Mouse (Mus musculus): ENCODE measurements around the gene Tbc1d22b. TPM values are rescaled to one million over a fixed set of nuclear protein-coding genes. Genes with fewer than 3 reads are reported as not detected.
"Not testable (repeated sequence)": the region's sequence is repeated elsewhere in the genome, so short reads cannot be mapped to it uniquely, and the experiment has no call there.

The Tbc1d22b gene
- total RNA-seq (2017), result 7.9 to 22.0 TPM (median 8.4 TPM) in 3 replicates

DNA sequence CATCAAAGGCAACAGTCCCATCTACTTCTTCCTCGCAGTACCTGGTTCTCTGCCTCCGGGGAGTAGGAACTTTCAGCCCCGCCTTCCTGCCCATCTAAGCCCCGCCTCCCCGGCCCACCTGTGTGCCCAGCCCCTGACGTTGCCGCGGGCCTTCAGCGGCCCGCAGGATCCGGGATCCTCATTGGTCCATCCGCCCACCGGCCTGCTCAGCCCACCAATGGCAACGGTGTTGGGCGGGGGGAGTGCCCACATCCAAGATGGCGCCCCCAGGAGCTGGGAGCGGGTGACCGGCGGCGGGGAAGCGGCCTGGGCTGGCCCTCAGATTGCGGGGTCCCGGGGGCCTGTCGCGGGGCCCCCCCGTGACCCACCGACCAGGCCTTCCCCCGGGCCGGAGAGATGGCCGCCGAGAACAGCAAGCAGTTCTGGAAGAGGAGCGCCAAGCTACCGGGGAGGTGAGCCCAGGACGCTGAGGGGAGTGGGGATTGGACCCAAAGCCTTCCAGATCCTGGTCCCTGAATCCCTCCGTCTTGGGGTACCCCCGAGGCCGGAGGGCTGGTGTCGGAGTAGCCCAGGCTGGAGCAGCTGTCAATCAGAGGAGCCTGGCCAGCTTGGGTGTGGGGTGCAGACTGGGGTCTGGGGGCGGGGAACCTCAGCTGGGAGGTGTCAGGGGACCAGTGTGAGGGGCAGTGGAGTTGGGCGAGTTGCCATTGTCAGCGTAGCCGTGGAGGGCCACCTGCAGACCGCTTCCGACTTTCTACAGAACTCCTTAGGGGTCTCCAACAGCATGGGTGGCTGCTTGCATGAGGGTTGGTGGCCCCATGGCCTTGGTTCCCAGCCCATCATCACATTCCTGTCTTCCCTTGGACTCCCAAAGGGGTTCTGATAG lies at the start of gene Tbc1d22b, which contains the start of gene Gm17657:
Gene Tbc1d22b, plus strand, starts transcription at position 243 of the 886 bp plus-strand sequence.
Gene Gm17657, minus strand, starts transcription at position 96 of the 886 bp plus-strand sequence.
- peak; percentile 93 for ATAC-seq (replicated peaks; ENCODE audit: insufficient number of reproducible peaks, low FRiP score, low TSS enrichment, poor library complexity, severe bottlenecking)

DNA sequence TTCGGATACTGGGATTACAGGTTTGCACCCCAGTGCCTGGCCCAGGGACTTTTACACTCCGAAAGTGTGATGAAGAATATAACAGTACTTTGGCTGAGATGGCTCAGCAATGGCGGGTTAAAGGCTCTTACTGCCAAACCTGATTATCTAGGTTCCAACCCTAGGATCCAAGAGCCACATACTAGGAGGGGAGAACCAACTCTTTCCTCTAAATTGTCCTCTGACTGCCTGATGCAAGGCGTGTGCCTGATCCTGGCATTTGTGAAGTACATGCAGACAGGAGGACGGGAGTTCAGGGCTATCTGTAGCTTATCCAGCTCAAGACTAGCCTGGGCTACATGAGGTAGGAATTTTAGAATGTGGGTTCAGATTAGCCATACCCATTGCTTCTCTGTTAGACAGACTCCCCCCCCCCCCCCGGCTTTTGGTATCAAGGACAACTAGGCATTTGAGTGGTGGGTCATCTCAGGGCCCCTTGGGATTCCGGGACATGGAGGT lies 49.3 kb upstream of the Tbc1d22b start:
- ATAC-seq (replicated peaks; ENCODE audit: insufficient number of reproducible peaks, low FRiP score, low TSS enrichment, poor library complexity, severe bottlenecking), result no peak

DNA sequence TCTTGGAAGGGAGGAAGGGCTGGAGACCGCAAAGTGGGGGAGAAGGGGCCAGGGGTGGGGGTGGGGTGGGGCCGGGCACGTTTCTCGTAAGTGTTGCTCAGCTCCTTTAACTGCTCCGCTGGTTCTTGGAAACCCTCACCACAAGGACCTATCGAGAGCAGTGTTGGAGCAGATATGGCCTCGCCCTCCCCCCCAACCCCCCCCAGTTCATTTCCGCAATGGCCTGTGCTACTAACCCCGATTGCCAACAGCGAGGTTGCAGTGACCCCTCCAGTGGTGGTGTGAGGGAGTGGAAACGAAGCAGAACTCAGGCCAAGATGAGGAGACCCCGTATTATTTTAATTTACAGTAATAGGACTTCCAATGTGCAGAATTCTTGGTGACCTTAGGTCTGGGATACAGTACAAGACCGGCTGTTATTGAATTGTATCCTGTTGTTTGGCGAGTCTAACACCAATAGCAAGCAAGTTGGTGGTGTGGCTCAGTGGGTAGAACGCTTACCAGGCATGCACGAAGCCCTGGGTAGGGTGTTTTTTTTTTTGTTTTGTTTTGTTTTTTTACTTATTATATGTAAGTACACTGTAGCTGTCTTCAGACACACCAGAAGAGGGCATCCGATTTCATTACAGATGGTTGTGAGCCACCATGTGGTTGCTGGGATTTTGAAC lies 48.6 kb upstream of the Tbc1d22b start:
- ATAC-seq (replicated peaks; ENCODE audit: insufficient number of reproducible peaks, low FRiP score, low TSS enrichment, poor library complexity, severe bottlenecking), result peak; percentile 19; the same call in 1 of the 2 replicates

DNA sequence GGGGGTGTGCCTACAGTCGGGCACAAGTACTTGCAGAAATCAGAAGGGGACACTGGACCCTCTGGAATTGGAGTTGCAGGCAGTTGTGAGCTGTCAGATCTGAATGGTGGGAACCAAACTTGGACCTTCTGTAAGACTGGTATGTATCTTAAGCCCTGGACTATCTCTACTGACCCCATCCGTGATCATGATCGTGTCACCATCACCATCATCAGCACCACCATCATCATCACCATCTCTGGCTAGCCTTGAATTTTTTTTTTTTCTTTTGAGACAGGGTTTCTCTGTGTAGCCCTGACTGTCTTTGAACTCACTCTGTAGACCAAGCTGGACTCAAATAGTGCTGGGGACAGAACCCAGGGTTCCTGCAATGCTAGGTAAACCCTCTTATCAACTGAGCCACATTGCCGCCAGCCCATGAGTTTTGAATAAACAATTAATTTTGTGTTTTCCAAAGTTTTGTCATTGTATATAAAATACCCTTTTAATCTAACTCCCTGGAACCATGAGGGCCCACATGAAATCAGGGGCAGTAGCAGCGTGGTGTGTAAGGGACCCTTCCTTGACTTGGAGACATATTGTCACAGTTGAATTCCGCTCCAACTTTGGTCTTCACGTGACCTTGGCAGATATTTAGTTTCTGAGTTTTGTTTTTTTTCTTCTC lies 47.4 kb upstream of the Tbc1d22b start:
- no peak for ATAC-seq (replicated peaks; ENCODE audit: insufficient number of reproducible peaks, low FRiP score, low TSS enrichment, poor library complexity, severe bottlenecking)

DNA sequence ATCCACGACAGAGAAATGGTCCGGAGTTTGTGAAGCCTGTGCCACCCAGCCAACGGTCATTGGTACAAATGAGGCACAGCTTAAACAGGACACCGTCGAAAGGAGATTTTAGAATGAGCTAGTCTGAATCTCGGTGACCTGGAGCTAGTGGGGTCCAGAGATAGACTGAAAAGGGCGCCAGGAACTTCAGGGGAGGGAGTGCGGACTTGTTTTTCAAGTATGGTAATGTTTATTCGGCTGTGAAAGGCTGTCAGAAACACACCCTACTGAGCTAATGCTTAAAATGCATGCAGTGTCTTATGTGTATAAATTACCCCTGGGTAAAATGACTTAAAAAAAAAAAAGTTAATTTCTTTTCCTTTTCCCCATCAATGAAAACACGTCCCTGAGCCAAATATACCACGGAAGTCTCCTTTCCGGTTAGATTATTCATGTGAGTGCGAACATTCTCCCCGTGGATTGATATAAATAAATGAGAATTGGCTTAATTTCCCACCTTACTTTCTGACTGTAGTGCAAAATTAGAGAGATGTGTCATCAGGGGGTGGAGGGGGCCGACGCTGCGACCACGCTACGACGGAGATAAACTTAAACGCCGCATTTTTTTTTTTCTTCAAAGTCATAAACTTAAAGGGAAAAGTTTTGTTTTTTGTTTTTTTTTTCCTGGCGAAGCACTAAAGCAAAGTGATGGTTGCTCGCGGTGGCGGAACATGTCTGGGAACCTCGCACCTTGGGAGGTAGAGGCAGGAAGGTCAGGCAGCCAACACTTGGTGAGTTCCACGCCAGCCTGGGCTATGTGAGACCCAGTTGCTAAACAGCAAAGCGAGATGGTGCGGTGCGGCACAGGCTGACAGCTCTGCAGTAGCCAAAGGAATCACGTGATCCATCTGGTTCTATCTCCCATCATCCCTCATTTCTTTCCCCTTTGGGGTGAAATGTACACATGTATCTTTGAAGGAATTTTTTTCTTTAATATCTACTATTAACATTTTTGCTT lies 46.6 kb upstream of the Tbc1d22b start:
- ATAC-seq (replicated peaks; ENCODE audit: insufficient number of reproducible peaks, low FRiP score, low TSS enrichment, poor library complexity, severe bottlenecking), result no peak

DNA sequence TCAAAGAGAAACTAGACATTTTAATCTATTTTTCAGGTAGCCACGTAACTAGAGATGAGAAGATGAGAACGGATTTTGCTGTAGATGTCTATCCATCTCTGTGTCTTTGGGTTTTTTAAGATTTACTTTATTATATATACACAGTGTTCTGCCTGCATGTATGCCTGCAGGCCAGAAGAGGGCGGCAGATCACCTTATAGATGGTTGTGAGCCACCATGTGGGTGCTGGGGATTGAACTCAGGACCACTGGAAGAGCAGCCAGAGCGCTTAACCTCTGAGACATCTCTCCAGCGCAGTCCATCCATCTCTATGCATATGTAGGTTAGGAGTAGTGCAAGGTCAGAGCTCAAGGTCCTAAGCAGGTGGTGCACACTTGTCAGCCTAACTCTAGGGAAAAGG lies 45.9 kb upstream of the Tbc1d22b start:
- no peak for ATAC-seq (replicated peaks; ENCODE audit: insufficient number of reproducible peaks, low FRiP score, low TSS enrichment, poor library complexity, severe bottlenecking)

DNA sequence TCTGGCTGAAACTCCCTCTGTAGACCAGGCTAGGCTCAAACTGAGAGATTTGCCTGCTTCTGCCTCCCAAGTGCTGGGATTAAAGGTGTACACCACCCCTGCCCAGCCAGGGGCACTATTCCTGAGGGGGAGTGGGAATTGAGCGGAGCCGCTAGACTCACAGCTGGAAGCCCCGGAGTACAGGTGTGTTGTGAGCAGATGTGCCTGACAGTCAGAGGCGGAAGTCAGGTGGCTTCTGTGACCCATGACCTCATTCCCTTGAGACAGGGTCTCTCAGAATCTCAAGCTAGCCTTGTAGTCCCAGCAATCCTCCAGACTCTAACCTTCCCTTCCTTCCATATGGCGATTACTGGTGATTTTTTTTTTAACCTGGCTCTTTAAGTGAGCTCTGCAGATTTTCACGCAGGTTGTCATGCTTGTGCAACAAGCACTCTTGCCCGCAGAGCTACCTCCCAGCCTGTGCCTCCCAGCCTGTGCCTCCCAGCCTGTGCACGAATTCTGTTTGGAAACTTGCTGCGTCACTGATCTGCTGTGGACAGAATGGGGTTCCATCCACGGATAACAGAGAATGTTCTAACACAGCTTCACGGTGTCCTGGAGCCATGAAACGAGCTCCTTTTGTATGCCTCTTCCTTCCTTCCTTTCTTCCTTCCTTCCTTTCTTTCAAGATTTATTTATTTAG lies 40.5 kb upstream of the Tbc1d22b start:
- ATAC-seq (replicated peaks; ENCODE audit: insufficient number of reproducible peaks, low FRiP score, low TSS enrichment, poor library complexity, severe bottlenecking), result no peak

DNA sequence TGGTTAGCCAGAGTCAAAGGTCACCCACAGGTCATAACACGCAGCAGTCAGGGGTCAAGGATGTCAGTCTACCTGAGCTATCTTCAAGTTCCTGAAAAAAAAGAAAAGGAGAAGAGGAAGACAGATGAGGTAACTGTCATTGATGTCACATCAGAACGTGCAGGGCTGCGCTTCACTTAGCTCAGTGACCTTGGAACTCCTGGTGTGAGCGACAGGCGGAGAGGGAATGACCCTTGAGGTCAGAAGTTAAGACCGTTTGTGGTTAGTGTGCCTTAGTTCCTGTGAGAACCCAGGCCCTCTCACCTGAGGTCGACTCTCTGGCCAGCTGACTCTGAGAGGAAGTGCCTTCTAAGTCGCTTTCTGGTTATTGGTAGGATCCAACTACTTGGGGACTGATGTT lies 38.9 kb upstream of the Tbc1d22b start:
- peak; percentile 63 for ATAC-seq (replicated peaks; ENCODE audit: insufficient number of reproducible peaks, low FRiP score, low TSS enrichment, poor library complexity, severe bottlenecking)

DNA sequence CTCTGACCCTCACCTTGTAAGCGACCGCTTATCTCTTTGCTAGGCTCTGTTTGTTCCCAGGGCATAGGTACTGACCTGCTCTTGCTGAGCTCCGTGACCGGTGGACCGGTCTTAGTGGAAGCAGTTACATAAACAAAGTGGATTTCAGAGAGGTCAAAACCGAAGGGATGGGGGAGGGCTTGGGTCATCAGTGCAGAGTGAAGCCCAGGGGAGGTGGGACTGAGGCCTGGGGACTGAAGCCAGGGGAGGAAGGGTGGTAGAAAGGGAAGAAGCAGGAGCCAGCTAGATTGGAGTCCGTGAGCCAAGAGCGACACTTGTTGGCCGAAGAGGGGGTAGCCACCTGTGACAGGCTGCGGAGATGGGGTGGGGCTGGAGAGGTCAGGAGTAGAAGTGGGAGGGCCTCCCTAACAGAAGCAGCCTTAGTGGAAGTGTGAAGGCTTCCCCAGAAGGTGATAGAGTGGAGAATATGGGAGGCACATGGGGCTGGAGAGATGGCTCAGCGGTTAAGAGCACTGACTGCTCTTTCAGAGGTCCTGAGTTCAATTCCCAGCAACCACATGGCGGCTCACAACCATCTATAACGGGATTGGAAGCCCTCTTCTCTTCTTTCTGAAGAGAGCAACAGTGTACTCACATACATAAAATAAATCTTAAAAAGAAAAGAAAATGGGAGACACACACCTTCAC lies 36.4 kb upstream of the Tbc1d22b start:
- ATAC-seq (replicated peaks; ENCODE audit: insufficient number of reproducible peaks, low FRiP score, low TSS enrichment, poor library complexity, severe bottlenecking), result peak; percentile 75

DNA sequence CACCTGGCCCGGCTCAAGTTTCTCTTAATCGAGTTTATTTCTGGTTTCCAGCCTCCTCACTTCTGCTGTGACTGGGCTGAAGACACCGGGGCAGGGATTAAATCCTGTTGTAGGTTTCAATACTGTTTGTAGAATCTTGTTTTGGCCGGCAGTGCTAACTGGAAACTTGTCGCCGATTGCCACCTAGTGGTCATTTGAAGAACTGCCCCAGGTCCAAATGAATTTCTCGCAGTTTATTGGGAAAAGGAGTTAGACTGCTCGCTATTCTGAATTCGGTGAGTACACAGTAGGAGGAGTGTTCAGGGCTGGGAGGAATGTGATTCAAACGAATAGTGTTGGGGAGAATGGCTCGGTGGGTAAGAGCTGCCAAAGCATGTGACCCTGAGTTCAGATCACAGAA lies 35.1 kb upstream of the Tbc1d22b start:
- peak; percentile 54 for ATAC-seq (replicated peaks; ENCODE audit: insufficient number of reproducible peaks, low FRiP score, low TSS enrichment, poor library complexity, severe bottlenecking)

DNA sequence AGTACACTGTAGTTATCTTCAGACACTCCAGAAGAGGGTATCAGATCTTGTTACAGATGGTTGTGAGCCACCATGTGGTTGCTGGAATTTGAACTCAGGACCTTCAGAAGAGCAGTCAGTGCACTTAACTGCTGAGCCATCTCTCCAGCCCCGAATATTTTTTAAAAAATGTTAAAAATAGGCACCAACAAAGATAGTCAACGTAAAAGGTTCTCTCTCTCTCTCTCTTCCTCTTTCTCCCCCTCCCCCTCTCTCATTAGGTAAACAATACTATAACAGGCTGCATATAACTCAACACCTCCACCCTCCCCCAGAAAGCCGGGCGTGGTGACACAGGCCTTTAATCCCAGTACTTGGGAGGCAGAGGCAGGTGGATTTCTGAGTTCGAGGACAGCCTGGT lies 30.9 kb upstream of the Tbc1d22b start:
- ATAC-seq (replicated peaks; ENCODE audit: insufficient number of reproducible peaks, low FRiP score, low TSS enrichment, poor library complexity, severe bottlenecking), result not testable (repeated sequence)

DNA sequence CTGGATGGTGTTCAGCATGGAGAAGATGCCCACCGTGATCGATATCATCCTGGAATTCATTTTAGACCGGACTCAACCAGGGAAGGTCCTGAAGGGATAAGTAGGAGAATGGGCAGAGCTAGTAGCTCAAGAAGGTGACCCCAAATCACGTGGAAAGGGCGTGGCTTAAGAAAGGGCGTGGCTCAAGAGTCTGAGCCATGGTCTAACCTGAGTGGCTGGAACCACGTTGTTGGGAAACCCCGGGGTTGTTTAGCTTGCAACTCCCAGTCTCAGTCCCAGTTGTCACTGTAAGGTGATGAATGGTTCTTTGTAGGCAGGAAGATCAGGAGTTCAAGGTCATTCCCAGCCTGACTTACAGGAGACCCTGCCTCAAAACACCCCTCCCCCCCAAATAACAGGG lies 29.9 kb upstream of the Tbc1d22b start:
- ATAC-seq (replicated peaks; ENCODE audit: insufficient number of reproducible peaks, low FRiP score, low TSS enrichment, poor library complexity, severe bottlenecking), result no peak

DNA sequence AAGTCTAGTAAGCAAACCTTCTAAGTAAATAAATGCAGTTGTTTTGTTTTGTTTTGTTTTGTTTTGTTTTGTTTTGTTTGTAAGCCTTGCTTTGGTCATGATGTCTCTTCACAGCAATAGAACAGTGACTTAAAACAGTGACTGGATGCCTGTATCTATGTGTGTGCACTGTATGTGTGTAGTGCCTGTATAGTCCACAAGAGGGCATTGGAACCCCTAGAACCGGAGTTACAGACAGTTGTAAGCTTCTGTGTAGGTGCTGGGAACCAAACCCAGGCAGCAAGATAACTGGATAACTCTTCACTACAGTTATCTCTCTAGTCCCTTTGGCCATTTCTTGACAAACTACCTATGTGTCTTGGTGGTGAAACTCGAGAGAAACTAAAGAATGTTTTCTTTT lies 24.0 kb upstream of the Tbc1d22b start:
- ATAC-seq (replicated peaks; ENCODE audit: insufficient number of reproducible peaks, low FRiP score, low TSS enrichment, poor library complexity, severe bottlenecking), result no peak

DNA sequence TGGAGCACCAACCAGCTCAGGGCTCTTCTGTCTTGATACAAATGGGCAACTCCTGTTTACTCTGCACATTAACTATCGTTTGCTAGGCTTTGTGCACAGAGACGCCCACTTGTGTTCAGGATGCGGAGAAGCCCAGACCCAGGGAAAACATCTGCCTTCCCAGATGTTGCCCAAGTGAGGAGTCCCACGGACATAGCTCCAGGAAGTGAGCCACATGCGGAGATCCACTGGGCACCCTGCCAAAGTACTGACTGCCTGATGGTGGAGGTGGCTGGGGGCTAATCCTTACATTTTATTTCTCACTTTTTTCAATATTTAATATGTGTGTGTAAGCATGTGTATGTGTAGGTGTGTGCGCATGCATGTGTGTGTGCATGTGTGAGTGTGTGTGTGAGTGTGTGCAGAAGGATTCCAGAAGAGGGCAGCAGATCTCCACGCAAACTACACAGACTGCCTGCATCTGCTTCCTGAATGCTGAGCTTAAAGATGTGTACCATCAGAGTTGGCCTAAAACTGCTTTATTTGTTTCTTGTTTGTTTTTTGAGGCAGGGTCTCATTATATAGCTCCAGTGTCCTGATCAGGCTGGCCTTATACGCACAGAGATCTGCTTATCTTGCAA lies 20.9 kb upstream of the Tbc1d22b start:
- no peak for ATAC-seq (replicated peaks; ENCODE audit: insufficient number of reproducible peaks, low FRiP score, low TSS enrichment, poor library complexity, severe bottlenecking)

DNA sequence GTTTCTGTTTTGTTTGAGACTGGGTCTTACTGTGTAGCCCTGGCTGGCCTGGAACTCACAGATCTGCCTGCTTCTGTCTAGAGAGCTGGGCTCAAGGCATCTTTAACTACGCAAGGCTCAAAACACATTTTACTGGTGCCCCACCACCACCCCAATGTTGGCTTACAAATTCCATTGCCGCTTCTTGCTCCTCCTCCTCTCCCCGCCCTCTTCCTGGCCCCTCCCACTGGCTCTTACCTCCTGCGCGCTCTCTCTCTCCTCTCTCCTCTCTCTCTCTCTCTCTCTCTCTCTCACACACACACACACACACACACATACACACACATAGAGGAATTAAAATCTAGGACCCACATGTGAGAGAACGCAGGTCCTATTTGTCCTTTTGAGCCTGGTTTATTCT lies 19.1 kb upstream of the Tbc1d22b start:
- no peak for ATAC-seq (replicated peaks; ENCODE audit: insufficient number of reproducible peaks, low FRiP score, low TSS enrichment, poor library complexity, severe bottlenecking)

DNA sequence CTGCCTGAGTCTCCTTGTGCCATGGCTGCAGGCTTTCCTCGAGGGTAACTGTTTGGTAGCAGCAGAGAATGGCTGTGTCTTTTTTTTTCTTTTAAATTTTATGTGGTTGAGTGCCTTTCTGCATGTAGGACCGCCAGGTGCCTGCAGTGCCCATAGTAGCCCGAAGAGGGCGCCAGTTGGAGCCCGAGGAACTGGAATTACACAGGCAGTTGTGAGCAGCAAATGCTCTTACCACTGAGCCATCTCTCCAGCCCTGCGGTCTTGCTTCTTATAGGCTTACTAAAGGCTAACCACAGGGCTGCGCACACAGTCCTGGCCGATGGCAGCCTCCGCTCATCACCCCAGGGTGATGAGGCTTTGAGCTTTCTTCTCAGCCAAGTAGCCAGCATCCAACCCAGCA lies 18.3 kb upstream of the Tbc1d22b start:
- ATAC-seq (replicated peaks; ENCODE audit: insufficient number of reproducible peaks, low FRiP score, low TSS enrichment, poor library complexity, severe bottlenecking), result no peak; the same call in 1 of the 2 replicates

Data from monocyte, adult 5-6 weeks (primary cell).